Mouse (Mus musculus) neural tube, embryonic 10.5 days (tissue): ENCODE data around the gene Trak2.
"Not testable (repeated sequence)": the region's sequence is repeated elsewhere in the genome, so short reads cannot be mapped to it uniquely, and the experiment has no call there.

ENCODE experiments used
- DNase-seq: peaks from one replicate; pipeline ENCODE4 v3.0.0-alpha.2; 2017; ENCODE audit warnings: low spot score; ENCODE audit errors: extremely low spot score

Trak2 gene

DNA sequence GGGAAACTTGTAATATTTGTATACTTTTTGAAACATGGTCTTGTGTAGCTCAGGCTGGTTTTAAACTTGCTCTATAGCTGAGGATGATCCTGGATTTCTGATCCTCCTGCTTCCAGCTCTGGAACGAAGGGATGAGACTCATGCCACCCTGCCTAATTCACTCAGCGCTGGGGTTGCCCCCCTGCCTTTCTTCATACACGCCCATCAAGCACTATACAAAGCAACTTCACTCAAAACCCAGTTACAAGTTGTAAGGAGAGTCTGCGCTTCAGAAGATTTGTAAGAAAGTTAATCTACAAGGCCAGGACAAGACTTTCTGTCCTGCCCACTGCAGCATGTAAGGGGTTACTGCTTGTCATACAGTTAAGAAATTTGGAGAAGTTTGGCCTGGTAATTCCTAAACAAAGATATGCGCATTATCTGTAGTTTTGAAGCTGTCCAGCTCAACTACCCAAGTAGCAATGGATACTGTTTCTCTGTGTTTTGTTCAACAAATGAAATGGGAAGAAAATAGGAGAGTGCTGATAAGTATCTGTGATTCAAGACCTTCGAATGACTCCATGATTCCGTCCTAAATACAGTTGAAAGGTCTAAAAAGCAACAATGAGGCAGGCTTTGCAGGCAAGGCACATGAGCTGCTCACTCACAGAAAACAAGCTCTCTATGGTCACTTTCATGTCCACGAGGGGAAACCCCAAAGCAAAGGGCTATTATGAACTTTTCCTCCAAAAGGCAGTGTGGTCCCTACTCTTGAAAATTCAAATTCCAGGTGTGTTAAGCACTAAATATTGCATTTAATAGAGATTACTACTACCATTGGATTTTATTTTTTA lies 18.4 kb downstream of the Trak2 start:
- DNase-seq, result no peak

DNA sequence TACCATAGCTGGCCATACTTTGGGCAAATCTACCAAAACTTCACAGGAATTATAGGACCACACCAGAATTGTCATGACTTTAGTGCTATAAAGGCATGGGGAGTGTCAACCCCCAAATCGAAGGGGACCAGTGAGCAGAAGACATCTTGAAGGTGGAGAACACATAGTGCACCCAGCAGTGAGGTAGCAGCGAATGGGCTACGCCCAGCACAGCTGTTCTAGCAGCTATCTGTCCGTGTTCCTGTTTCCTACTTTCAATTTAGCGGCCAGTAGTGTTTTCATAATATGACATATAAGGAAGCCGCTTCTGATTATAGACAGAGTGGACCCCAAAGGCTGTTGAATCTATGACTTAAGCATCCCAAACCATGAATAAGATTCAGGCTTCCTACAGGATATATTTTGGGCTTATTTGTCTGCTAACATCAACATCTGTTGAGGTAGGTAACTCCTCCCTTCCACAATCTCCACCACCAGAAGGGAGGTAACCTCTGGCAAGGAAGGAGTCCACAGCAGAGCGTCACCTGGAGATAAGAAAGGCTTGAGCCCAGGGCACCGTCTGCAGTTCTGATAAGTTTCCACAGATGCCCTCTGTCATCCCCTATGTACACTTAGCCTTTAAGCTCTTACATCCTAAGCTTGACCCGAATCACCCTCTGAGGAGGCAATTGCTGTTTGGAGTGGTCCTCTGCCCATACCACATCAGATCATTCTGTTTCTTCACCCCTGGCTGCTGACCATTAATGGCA lies 19.4 kb downstream of the Trak2 start:
- DNase-seq, result no peak

DNA sequence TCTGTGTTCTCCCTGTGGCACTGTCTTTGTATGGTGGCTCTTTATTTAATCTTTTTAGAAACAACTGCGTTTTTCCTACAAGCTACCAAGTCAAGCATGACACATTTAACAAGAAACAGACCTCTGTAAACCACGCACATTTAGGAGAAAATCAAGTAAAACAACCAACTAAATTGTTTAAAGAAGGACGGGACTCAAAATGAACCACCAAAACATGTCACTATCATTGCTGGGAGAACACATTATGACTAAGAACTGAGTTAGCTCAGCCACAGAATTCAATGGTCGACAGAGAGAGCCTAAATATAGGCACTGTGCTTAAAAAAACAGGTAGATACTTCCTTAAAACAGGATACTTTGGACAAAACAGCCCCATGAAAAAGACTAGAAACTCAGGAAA lies 20.2 kb downstream of the Trak2 start:
- no peak for DNase-seq

DNA sequence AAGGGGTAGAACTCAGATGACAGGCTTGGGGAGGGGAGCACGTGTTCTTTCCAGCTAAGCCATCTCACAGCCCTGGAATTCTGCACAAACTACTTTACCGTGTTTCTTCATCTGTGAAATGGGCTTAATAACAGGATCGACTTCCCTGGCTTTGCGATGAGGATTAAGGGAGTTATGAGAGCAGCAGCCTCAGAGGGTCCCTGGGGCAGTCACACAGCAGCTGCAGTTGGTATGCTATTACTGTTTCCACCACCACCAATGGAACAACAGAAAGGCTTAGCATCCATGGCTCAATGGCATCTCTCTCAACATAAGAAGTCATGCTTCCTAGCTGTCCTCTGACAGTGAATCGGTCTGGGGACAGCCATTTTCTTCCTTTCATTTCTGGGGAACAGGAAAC lies 20.7 kb downstream of the Trak2 start:
- no peak for DNase-seq

DNA sequence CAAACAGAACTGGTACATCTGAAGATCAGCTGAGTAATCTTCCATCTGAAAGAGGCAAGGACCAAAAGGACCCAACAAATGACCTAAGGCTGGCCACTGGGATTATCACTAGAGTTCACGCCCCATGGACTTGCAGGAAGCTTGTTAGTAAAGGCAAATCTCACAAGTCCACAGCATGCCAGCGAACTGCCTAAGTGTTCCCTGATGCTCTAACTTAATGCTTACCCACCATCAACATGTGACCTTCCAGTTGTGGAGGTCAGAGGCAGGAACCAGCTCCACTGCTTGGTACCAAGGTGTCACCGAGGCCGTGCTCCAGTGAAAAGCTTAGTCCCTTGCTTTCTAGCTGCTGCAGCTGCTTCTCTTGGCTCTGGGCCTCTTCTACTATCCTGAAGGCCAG lies 21.4 kb downstream of the Trak2 start:
- no peak for DNase-seq

DNA sequence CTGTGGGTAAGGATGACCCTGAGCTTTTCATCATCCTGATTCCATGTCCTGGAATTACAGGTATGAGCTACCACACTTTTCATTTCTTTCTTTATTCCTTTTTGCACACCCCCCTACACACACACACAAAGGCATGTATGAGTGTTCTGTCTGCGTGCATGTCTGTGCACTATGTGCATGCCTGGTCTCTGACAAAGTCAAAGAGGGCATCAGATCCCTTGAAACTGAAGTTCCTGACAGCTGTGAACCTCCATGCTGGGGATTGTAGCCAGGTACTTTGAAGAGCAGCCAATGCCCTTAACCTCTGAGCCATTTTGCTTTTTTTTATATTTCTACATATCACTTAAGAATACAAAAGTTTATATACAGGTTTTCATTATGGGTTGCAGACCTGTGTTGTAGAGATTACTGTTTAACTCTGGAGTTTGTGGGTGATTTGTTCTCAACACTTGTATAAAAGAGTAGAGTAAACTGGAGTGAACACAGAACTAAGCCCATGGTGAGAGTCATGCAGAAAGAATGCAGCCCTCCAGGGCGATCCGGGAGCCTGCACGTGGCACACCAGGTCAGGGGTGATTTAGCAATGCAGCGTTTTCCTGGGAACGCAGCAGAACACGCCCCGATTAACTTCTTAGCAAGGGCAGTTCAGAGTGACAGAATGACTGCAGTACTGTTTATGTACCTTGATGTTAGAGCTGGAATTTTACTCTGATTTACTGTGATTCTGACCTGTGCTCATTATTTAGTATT lies 22.2 kb downstream of the Trak2 start:
- no peak for DNase-seq

DNA sequence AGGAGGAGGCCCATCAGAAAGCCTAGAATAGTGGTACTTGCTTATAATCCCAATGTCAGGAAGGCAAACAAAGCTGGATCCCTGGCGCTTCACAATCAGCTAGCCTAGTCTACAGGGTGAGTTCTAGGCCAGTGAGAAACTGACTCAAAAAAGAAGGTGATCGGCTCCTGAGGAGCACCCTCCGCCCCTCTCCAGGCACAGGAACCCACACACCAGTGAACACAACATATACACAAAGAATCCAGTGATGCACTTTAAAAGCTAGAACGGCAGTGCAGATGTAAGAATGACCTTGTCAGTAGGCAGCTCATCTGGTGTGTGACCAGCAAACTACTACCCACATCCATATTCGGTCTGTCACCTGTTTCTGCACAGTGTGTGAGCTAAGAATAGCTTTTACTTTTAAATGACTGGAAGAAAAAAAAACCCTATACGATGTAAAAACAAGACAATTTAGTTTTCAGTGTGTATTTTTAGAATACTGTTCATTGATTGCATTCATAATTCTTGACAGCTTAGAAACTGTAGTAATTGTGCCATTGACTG lies 23.6 kb downstream of the Trak2 start:
- no peak for DNase-seq

DNA sequence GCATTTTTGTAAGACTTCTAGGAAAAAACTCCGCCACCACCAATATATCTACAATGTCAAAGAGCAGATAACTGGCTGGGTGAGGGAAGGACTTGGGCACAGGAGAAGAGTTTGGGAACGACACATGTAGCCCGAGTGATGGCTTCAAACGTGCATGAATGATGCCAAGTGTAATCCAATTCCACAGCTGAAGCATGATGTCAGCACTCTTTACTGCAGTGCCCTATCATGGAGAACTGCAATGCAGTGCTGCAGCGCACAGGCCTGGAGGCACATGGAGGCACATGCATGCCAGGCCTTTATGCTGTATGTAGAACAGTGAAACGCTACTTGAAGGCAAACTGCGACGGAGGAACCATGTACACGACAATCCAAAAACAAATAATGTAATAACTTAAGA lies 26.5 kb downstream of the Trak2 start:
- no peak for DNase-seq

DNA sequence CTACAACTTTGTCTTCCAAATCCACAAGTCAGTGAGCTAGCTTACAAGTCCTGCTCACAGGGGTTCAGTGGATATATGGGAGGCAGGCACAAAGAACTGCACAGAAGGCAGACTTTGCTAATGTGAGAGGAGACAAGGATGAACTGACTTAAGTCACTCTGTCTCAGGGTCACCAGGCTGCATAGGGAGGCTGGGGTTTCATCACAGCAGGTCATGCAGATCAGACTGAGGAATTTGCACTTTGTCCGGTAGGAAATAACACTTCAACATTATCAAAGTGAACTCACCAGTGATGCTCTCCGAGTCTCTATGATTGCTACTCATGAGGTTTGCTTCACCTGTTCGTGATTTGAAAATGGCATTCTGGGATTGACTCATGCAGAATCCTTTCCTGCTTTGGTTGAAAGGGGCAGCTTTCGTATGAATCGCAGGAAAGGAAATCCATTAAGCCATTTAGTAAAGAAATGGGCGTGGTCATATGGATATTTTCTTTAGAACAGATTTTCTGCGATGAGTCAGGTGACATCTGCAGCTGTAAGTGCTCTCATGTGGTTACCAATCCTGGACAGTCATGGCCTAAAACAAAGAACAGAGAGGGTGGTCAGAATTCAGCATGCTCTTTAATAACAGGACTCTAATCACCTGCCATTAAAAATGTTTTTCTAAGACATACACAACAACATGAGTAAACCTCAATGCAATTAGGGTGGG lies 27.1 kb downstream of the Trak2 start:
- DNase-seq, result no peak

DNA sequence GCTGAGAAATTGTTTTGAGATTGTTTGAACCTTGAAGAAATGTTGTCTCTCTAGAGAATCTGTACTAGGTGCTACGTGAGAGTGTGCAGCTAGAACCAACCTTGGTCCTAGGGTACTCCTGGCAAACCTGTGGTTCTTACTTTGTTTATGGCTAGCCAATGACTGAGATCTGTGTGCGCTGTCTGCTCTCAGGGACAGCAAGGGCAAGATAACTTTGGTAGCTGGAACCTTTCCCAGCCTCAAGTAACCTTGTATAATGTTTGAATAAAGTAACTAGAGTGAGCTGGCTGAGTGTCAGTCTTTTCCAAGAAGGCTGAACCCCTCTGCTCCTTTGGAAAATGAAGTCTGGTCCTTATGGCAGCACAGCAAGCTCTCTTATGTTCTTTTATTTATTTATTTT lies 27.7 kb downstream of the Trak2 start:
- no peak for DNase-seq

DNA sequence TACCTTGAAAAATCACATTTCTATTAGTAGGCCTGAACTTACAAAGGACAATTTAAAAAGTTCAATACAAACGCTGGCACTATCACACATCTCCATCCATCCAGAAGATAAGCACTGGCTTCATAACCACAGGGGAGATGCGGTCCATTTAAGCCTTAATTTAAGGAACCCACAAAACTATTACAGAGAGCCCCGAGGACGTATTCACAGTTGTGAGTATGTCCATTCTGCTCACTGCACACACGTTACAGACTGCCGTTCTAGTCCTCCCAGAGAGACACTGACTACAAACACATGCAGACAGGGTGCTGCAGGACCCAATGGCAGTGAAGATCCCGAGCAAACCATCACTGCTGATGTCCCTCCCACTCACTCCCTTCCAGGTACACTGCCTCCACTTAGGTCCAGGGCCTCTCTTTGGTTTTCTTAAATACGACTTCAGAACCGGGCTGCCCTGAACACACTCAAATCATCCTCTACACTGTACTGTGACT lies 35.6 kb downstream of the Trak2 start:
- DNase-seq, result no peak

DNA sequence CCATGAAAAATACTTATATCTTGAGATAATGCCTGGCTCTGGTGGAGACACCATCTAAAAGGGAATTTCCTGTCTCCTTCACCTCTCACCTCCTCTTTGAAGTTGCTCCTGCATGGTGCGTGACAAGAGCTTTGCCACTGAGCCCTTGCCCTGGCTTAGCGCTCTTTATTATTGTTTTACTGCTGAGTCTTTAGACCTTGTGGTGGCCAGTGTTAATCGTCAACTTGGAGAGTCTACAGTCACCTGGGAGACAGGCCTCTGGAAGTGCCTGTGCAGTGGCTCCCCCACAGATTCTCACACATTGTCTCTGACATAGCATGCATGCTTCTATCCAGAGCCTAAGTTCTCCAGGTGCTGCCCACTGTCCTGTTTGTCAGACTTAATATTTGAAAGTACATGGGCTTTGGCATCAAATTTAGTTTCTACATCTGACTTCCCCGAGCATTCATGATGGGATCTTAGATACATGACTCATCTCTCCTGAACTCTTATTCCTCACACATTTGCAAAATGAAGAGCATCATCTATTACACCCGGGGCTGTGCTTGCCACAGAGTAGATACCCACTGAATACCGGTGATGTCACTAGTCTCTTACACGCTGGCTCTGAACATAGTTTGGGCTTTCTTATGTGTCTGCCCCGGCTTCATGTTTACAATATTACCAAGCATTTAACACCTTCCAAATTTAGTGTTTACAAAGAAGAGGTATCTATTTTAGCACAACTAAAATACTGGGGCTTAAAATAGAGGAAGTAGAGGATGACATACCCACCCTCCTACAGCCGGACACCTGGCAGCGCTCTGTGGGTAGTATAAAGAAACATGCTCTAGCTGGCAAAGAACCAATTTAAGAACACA lies 36.3 kb downstream of the Trak2 start:
- DNase-seq, result no peak

DNA sequence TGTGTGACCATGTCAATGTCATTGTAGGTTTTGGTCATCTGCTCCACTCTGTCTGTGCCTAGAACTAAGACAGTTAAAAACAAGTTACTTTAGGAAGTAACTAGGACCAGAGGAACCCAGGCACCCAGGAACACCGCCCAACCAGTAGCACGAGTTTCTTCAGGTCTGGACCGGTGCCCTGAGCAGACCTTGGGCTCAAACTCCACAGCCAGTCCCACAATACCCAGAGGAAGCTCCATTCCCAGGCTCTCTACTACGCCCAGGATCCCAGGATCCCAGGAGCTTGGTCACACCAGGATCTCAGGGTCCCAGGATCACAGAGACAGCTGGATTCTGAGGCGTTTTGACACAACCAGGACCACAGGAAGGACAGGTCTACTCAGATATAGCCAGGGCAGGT lies 46.6 kb downstream of the Trak2 start:
- DNase-seq, result no peak

DNA sequence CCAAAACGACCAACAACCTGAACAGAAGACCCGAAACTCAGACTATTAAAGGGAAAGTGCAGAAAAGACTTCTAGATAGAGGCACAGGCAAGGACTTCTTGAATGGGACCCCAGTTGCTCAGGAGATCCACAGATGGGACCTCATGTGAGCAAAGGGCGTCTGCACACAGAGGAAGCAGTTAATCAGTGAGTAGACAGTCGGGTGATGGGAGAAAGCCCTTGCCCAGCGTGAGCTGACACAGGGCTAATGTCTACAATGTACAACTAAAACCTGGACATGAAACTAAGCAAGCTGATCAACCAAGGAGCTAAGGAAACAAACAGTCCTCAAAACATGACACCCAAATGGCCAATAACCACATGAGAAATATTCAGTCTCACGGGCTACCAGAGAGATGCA lies 55.7 kb downstream of the Trak2 start:
- DNase-seq, result no peak

DNA sequence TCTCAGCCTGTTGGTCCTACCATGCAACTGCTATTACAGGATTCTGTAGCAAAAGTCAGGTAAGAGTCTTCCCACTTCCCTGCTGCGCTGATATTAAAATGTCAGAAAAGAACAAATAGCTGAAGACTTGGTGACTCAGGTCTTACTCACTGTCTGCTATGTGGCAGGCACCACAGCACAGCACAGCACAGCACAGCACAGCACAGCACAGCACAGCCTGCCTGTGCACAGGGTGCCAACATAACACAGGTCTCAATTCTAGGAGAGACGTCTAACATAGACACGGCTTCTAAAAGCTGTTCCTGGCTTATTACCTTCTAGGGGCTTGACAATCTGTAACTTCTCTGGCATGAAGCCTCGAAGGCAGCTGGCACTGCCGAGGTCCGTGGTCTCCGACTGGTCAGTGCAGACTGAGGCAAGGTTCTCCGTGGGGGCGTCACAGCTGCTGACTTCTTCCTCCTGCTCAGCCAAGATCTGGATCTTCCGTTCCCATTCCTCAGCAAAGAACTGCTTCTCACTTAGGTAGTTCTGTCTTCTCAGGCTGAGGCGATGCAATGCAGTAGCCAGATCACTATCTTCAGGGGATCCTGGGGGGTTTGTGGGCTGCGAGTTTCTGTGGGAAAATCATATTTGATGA lies 63.5 kb downstream of the Trak2 start:
- no peak for DNase-seq

DNA sequence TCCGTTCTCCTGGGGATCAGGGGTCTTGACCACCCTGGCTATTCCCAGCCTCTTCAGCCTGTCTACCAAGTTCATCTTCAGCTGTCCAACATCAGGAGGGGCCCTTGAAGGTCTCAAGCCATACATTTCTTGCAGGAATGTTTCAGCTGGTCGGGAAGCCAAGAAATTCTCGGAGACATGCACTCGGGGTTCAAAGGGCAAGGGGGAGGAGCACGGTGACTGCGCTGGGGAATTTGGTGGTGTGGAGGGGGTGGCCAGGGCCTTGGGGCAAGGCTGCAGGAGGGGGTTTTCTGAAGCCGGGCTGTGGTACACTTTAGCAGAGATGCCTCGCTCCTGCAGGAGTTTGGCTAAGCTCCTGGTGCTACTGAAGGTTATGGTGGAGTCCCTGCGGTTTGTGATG lies 69.5 kb downstream of the Trak2 start:
- DNase-seq, result no peak

DNA sequence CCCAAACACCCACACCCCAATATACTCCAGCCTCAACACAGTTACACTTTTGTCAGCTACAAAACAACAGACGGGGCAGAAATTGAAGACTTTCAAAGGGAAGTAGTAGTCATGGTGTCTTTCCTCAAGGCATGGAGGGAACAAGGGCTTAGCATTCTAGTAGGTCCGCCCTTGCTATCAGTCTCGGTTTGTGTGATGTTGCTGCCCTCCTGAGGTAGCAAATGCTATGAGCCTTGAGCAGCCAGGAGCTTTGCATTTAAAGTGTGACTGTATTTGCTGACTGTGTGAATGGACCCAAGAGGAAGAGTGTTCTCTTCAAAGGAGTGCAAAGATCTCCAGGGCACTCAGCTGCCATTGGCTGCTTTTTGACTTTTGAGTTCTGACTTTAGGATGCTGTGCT lies 75.7 kb downstream of the Trak2 start:
- not testable (repeated sequence) for DNase-seq

DNA sequence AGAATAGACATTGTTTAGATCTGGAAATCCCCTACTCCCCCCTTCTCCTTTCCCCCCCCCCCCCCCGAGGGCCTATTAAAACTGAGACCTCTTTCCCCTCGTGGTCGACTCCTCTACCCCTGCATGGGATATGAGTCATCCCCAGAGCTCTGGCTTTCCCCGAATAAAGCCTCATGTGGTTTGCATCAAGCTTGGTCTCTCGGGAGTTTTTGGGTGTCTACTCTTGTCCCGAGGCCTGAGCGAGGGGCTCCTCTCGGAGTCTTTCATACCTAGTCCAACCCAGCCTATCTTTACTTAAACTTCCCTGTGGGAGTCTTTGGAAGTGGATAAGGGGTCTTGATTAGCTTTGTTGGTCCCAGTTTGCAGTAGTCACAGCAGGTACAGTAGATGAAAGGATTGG lies 80.8 kb downstream of the Trak2 start:
- DNase-seq, result not testable (repeated sequence)

DNA sequence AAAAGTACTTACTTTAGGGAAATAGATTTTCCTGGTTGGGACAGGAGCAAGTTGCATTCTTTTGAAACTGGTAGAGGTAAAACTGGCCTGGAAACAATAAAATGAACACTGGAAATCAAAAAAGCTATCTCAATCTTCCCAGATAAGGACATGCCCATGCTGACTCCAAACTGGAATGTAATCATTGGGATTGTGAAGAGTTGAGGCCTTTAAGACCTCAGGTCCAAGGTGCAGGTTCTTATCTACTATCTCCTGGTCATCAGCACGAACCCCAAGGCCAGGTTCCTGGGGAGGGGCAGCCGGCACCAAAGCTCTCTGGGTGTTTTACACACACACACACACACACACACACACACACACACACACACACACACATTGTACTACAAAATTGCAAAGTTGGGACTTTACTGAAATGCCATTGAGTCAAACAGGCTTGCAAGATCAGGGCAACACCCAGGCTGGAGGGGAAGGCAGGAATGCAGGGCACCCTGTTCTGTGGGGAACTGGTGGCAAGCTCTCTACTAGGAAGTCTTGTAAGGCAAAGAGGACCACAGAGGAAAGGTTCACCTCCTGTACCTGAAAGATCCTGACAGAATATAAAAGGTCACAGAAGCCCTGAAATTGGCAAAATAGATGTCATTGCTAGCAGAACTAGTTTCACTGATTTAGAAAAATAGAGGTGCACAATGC lies 81.6 kb downstream of the Trak2 start:
- not testable (repeated sequence) for DNase-seq
